Mouse (Mus musculus) cortical plate, adult 2 months (tissue): Measurements from ENCODE around the gene Med12l. TPM values are rescaled to one million over a fixed set of nuclear protein-coding genes. Genes with fewer than 3 reads are reported as not detected.
A peak's percentile ranks its signal among the peaks of the same experiment; 100 is the strongest.
"Not testable (repeated sequence)": the region's sequence is repeated elsewhere in the genome, so short reads cannot be mapped to it uniquely, and the experiment has no call there.

Experiments used
- H3K27ac ChIP-seq: fragments of 200-500 bp; 2 replicates; pipeline ENCODE4 v1.5.1; 2012; ENCODE audit warnings: low read length, control low read depth, inconsistent platforms; ENCODE audit not compliant: insufficient read depth
- H3K4me1 ChIP-seq: fragments of 200-500 bp; 2 replicates; pipeline ENCODE4 v1.6.1; 2011; ENCODE audit warnings: low read length; ENCODE audit not compliant: control insufficient read depth, insufficient read depth
- H3K4me3 ChIP-seq: fragments of 200-500 bp; 2 replicates; pipeline ENCODE4 v1.5.1; 2011; ENCODE audit warnings: mild to moderate bottlenecking, low read length, control low read depth; ENCODE audit not compliant: insufficient read depth
- CTCF ChIP-seq: fragments of 200-500 bp; IDR thresholded peaks from 2 replicates; pipeline ENCODE4 v1.5.1; 2011; ENCODE audit warnings: mild to moderate bottlenecking, control low read depth, low read length; ENCODE audit not compliant: insufficient read depth; ENCODE audit errors: extremely low read depth
- POLR2A ChIP-seq: fragments of 200-500 bp; IDR thresholded peaks from 2 replicates; pipeline ENCODE4 v1.6.1; 2011; ENCODE audit warnings: mild to moderate bottlenecking, low read length, control low read depth; ENCODE audit not compliant: insufficient read depth; ENCODE audit errors: extremely low read depth
- polyA plus RNA-seq: library from polyadenylated mRNA; depleted of rRNA; stranded (reverse); fragments of >200 nt; gene quantifications from 2 replicates; pipeline ENCODE4 v1.2.3, GENCODE M21; 2012

The Med12l gene
- polyA plus RNA-seq, 1 experiment = 11.2 TPM

DNA sequence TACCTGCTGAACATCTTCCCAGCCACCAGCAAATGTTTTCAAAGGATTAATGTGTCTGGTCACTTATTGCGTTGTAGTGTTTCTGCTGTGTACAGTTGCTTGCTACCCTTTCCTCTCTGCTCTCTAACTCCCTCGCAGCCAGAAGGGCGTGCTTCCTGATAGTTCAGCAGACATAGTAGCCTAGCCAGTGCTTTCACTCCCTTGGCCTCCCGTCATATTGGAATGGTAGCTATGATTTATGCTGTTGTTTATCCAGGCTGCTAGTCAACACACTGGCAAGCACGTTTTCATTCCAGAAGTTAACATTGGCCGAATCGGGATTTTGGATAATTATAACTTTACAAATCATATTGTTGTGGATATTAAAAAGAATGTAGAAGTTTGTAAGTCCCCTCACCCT is 54.5 kb downstream of the Med12l start:
- H3K4me3 ChIP-seq = no peak overlapping the region
- no peak for TF ChIP-seq CTCF
- no peak overlapping the region for H3K27ac ChIP-seq
- no peaks in the 10 kb centered on the region for H3K4me1 ChIP-seq

- peaks cover 9% of the 10 kb centered on the region for H3K4me1 ChIP-seq
- H3K4me3 ChIP-seq = no peak overlapping the region
- H3K27ac ChIP-seq = no peak overlapping the region
- TF ChIP-seq POLR2A (no peak), CTCF (no peak)
Observed at GRCm38 (mm10) chr3:59062141-59062540, 56.5 kb downstream of the Med12l start.

DNA sequence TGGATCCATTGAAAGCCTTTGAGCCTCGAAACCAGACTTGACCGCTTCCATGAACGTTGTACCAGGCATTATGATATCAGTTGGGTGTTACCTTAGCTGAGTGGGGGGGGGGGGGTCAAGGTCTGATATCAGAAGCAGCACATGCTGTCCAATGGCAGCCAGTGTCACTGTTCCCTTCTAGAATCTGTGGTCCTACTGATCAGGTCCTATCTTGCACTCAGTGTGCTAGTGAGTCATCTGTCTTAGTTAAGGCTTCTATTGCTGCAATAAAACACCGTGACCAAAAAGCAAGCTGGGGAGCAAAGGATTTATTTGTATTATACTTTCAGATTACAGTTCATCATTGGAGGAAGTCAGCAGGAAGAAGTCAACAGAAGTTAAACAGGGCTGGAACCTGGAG is 57.8 kb downstream of the Med12l start:
- H3K4me3 ChIP-seq = no peak overlapping the region
- no peak overlapping the region for H3K27ac ChIP-seq
- no peak for TF ChIP-seq CTCF
- TF ChIP-seq POLR2A = no peak

GRCm38 (mm10) chr3:59065937-59066336 is 60.3 kb downstream of the Med12l start:
- H3K4me1 ChIP-seq = peaks cover 10% of the 10 kb centered on the region
- H3K27ac ChIP-seq = no peak overlapping the region
- TF ChIP-seq CTCF = no peak
- no peak overlapping the region for H3K4me3 ChIP-seq

More for the DNA sequence above, 57.8 kb downstream of the Med12l start:
- peaks cover 10% of the 10 kb centered on the region for H3K4me1 ChIP-seq

DNA sequence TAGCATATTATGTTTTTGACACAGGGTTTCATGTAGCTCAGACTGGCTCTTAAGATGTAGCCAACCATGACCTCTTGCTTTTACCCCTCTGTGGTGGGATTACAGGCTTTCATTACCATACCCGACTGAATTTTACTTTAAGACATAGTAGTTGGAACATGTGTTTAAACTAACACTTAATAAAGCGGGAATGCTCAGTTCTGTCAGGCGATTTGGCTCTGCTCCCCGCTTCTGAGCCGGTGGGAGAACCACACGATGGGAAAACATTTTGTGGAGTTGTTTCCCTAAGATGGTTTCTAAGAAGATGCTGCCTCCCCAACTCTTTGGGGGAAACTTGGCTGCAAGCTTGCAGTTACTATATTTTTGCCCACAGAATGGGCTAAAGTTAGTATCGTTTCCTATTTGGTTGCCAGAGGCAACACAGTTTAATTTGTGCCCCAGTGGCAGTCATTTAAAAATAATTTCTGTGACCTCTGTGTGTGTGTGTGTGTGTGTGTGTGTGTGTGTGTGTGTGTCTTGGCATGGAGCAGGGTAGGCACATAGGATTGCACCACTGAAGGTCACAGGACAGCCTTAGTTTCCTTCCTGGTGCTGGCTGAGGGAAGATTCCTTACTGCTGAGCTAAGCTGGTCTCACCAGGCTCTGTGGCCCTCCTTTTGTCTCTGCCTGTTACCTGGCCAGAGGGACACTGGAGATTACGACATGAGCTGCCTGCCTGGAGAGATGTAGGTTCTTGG is 61.1 kb downstream of the Med12l start:
- no peak for TF ChIP-seq CTCF
- no peak for TF ChIP-seq POLR2A
- Histone ChIP-seq H3K27ac (no peak overlapping the region), H3K4me1 (peaks cover 10% of the 10 kb centered on the region), H3K4me3 (no peak overlapping the region)

GRCm38 (mm10) chr3:59069071-59069470 is 63.4 kb downstream of the Med12l start:
- H3K4me3 ChIP-seq, H3K4me1 ChIP-seq, H3K27ac ChIP-seq: not testable (repeated sequence)

DNA sequence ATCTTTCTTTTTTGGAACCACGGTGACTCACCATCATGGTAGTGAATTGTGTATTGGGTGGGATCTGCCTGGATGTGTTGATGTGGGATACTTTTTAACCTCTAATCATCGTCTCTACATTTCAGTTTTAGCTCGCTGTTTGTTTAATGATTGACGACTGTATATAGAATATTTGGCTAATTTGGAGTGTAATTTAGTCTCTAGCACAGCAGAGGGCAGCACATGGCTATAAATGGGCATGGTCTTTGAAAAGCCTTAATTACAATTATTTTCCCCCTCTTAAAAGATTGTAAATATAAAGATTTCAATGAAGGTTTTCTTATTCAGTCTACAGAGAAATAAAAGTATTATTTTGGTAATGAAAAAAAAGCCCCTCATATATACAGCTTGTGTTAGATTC is 71.7 kb downstream of the Med12l start:
- no peak for TF ChIP-seq CTCF
- TF ChIP-seq POLR2A = no peak
- H3K4me3 ChIP-seq = no peak overlapping the region

DNA sequence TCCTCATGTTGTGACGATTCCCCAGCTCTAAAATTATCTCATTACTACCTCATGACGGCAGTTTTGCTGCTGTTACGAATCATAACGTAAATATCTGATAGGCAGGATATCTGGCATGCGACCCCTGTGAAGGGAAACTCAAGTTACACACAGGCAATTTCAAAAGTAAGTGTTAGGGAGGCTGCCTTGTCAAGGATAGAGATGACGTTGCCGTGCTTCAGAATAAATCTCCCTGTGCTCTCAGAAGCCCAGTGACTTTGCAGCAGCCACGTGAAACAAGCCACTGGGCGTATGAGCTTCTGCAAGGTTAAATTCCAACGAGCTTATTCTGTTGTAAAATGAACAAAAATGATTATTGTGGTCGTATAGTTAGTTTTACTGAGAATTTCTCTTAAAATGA is 73.0 kb downstream of the Med12l start:
- TF ChIP-seq POLR2A (no peak), CTCF (no peak)
- no peaks in the 10 kb centered on the region for H3K4me1 ChIP-seq

More for the DNA sequence above, 71.7 kb downstream of the Med12l start:
- H3K4me1 ChIP-seq = no peaks in the 10 kb centered on the region
- no peak overlapping the region for H3K27ac ChIP-seq

DNA sequence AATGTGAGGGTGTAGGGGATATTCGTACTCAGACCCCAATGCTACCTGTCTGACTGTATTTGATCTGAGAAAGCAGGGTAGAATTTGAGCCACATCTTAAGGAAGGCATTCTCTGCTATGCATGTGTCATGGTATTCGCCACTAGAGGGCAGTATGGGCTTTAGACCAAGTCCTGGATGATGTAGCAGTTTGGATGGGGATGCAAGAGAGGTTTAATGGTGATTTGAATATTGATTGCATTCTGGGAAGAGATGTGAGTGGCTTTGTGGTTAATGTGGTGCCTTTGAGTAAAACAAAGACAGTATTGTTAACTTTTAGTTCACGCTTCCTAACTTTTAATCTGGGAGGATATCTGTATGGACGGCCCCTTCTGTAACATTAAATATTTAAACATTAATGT is 73.7 kb downstream of the Med12l start:
- TF ChIP-seq CTCF (peak; percentile 70), POLR2A (no peak)
- H3K27ac ChIP-seq = no peak overlapping the region
- H3K4me3 ChIP-seq = no peak overlapping the region
- H3K4me1 ChIP-seq = no peaks in the 10 kb centered on the region

More for the DNA sequence above, 73.0 kb downstream of the Med12l start:
- no peak overlapping the region for H3K27ac ChIP-seq
- H3K4me3 ChIP-seq = no peak overlapping the region

DNA sequence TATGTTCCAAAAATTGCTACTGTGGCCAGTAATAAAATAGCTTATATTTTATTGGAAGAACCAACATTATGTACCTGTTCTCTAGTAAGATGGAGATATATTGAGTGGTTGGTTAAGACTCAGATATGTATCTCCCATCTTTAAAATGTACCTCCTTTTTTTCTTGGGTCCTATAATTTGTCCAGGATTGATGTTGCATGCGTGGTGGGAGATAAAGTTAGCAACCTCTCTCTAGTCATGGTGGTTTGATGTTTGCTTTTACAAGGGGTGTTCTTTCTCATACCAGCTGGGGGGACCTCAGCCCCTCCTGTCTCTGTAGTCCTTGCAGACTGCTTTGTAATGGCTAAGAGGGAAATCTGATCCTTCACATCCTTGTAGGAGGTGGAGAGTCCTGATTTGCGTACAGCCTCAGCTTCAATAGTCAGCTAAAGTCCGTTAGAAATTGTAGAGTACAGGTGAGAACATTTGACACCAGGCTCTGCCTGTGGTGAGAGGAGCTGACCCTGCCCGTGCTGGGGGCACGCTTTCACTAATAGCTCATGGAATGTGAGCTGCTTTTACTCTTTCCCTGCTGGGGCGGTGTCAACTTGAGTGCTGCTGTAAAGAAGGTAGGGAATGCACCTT is 74.8 kb downstream of the Med12l start:
- H3K27ac ChIP-seq = no peak overlapping the region
- no peak overlapping the region for H3K4me3 ChIP-seq
- H3K4me1 ChIP-seq = no peaks in the 10 kb centered on the region
- no peak for TF ChIP-seq POLR2A
- TF ChIP-seq CTCF = no peak

GRCm38 (mm10) chr3:59080919-59081318 is 75.3 kb downstream of the Med12l start:
- TF ChIP-seq POLR2A (no peak), CTCF (no peak)
- Histone ChIP-seq H3K4me3 (no peak overlapping the region), H3K27ac (no peak overlapping the region), H3K4me1 (no peaks in the 10 kb centered on the region)
